Mouse (Mus musculus) megakaryocyte-erythroid progenitor cell, adult 5-6 weeks (primary cell): ENCODE data around the gene Ccn6. TPM values are rescaled to one million over a fixed set of nuclear protein-coding genes. Genes with fewer than 3 reads are reported as not detected.

ENCODE experiments used
- ATAC-seq: replicated peaks from 2 replicates; pipeline ENCODE4 v1.8.0; 2016; ENCODE audit warnings: mild to moderate bottlenecking, inconsistent platforms; ENCODE audit not compliant: severe bottlenecking, poor library complexity, low FRiP score, low TSS enrichment
- total RNA-seq, 2 experiments: library from RNA; stranded (forward) in 1 of 2; stranded (reverse) in 1 of 2; fragments of 200-1000, 215-1000 nt in 1 of 2; fragments of >200 nt in 1 of 2; fragmentation: Nextera tagmentation in 1 of 2; gene quantifications; 2 replicates each; pipeline ENCODE4 v1.2.3; 2014 to 2017

Gene Ccn6
- total RNA-seq, 2 experiments from 2014 or later, result not detected

GRCm38 (mm10) chr10:39162666-39163484 lies 719 bp downstream of the Ccn6 start:
- no peak for ATAC-seq

- no peak for ATAC-seq
These were observed 2.2 kb downstream of the Ccn6 start for GRCm38 (mm10) chr10:39161406-39161805.

GRCm38 (mm10) chr10:39158306-39158705 lies 5.3 kb downstream of the Ccn6 start:
- peak; percentile 43; the same call in 1 of the 2 replicates for ATAC-seq

- no peak for ATAC-seq
These were observed 6.3 kb downstream of the Ccn6 start for GRCm38 (mm10) chr10:39157321-39157720.

- no peak for ATAC-seq
These were observed 6.9 kb downstream of the Ccn6 start for GRCm38 (mm10) chr10:39156719-39157118.

- no peak for ATAC-seq
These were observed 21.4 kb downstream of the Ccn6 start for GRCm38 (mm10) chr10:39142216-39142615.

GRCm38 (mm10) chr10:39141401-39141800 lies 22.2 kb downstream of the Ccn6 start:
- no peak for ATAC-seq

- ATAC-seq, result no peak
These were observed 22.8 kb downstream of the Ccn6 start for GRCm38 (mm10) chr10:39140843-39141242.

- no peak for ATAC-seq
These were observed 24.8 kb downstream of the Ccn6 start for GRCm38 (mm10) chr10:39138761-39139160.

- ATAC-seq, result no peak
These were observed 25.8 kb downstream of the Ccn6 start for GRCm38 (mm10) chr10:39137766-39138165.

GRCm38 (mm10) chr10:39133462-39134310 lies 29.9 kb downstream of the Ccn6 start, which contains the start of the genes Fam229b and Tube1:
Fam229b (minus strand) TSS chr10:39133914.
Tube1 (plus strand) TSS chr10:39133976.
- peak; percentile 94 for ATAC-seq

GRCm38 (mm10) chr10:39121412-39121811 lies 42.2 kb downstream of the Ccn6 start:
- ATAC-seq, result peak; percentile 59

- no peak for ATAC-seq
These were observed 54.1 kb downstream of the Ccn6 start for GRCm38 (mm10) chr10:39109489-39109874.

GRCm38 (mm10) chr10:39108837-39109488 lies 54.6 kb downstream of the Ccn6 start:
- ATAC-seq, result no peak

GRCm38 (mm10) chr10:39106935-39107334 lies 56.7 kb downstream of the Ccn6 start:
- ATAC-seq, result no peak

GRCm38 (mm10) chr10:39106413-39106812 lies 57.2 kb downstream of the Ccn6 start:
- ATAC-seq, result no peak

- ATAC-seq, result no peak
These were observed 58.7 kb downstream of the Ccn6 start for GRCm38 (mm10) chr10:39104803-39105449.
